Mouse (Mus musculus): ENCODE results near the gene Ccdc7a.
A peak's percentile ranks its signal among the peaks of the same experiment; 100 is the strongest.
"Not testable (repeated sequence)": the region's sequence is repeated elsewhere in the genome, so short reads cannot be mapped to it uniquely, and the experiment has no call there.

Ccdc7a gene

DNA sequence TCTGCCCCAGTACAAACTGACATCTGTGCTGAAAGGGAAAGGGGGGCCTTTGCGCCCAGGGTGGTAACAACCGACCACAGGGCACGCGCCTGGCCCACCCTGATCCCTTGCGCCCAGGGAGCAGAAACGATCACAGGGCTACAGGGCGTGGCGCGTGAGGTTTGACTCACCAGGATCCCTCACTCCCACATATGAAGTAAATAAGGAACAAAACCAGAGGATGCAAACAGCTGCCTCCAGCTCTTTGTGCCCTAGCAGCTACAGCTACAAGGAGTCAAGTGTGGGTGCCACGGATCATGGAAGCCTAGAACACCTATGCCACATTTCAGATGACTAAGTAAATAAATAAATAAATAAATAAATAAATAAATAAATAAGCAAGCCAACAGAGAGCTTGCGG, at the start of gene Ccdc7a:
TSS of gene Ccdc7a (minus strand) at position 101 of the 400 bp plus-strand sequence.
- not testable (repeated sequence) for DNase-seq

- not testable (repeated sequence) for DNase-seq
Measured at GRCm38 (mm10) chr8:129066834-129067233, 1.5 kb upstream of the Ccdc7a start, which contains the start of gene Ccdc7b. TSS of gene Ccdc7b (plus strand) at chr8:129067134.

DNA sequence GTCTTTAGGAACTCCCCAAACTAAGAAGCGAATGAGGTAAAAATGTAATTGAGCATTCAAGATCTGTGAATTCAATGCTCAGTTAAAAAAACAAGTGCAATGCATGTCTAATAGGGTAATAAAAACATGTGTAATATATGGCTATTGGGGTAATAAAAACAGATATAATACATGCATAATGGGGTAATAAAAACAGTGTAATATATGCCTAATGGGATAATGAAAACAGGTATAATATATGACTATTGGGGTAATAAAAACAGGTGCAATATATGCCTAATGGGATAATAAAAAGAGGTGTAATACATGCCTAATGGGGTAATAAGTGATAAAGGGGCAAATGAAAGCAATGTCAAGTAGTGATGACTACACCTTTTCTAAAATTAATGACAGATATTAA, 73.9 kb downstream of the Ccdc7a start:
- DNase-seq = no peak

DNA sequence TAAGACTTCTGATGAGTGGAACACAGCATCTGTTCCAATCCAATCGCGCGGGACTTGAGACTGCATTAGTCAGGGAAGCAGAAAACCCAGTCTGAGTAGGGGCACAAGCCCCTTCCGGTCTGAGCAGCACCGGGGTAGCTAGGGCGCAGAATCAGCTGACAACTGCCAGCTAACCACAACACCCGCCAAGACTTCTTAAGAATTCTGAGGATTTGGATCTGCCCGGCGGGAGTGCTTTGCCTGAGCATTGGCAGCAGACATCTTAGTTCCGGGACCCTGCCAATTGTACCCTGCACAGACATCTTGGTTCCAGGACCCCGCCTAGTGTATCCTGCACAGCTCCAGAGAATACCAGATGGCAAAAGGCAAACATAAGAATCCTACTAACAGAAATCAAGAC, 116.4 kb downstream of the Ccdc7a start:
- DNase-seq = not testable (repeated sequence)

- DNase-seq = peak; percentile 34 to 68
Measured at GRCm38 (mm10) chr8:128941022-128941641, 124.2 kb downstream of the Ccdc7a start.

GRCm38 (mm10) chr8:128933446-128933845, 131.9 kb downstream of the Ccdc7a start:
- no peak for DNase-seq

GRCm38 (mm10) chr8:128882719-128883118, 182.6 kb downstream of the Ccdc7a start:
- no peak for DNase-seq

- no peak for DNase-seq
Measured at GRCm38 (mm10) chr8:128843749-128844148, 221.6 kb downstream of the Ccdc7a start.

GRCm38 (mm10) chr8:128812521-128812920, 252.8 kb downstream of the Ccdc7a start:
- DNase-seq = no peak

GRCm38 (mm10) chr8:128798594-128798993, 266.7 kb downstream of the Ccdc7a start, which contains the start of gene Gm3952:
TSS of gene Gm3952 (minus strand) at chr8:128798694.
- no peak for DNase-seq

GRCm38 (mm10) chr8:128735692-128736091, 329.6 kb downstream of the Ccdc7a start:
- no peak for DNase-seq

DNA sequence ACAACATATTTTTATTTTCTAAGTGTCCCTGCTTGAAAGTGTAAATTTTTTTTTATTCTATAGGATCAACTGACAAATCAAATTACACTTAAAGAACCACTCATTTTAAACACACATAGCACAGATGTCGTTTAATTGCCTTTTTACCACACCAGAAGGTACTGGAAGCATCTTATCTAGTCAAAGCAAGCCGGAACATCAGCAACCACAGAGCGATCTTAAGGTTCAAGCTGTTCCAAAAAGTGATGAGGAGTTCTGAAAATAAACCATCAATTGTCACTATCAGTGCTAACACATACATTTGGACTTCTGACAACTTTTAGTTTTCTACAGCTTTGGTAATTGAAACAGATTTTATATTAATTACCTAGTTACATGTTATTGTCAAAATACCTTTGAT, 331.2 kb downstream of the Ccdc7a start:
- DNase-seq = no peak

- DNase-seq = no peak
Measured at GRCm38 (mm10) chr8:128732254-128732653, 333.1 kb downstream of the Ccdc7a start.

GRCm38 (mm10) chr8:128727213-128727612, 338.1 kb downstream of the Ccdc7a start:
- no peak for DNase-seq

DNA sequence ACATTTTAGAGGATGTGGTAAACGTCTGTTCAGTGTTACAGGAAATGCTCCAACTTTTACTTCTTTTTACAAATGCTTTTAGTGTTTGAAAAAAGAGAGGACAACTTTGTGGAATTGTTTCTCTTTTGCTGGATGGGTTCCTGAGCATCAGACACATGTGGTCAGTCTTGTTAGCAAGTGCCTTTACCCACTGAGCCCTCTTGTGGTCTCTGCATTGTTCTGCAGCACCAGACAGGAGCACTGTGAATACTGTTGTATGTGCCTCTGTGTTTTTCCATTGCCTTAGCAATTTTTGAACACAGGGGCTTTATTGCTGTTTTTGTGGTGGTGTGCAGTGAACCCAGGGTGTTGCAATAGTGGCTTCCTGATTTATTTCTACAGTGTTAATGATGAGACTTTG, 340.5 kb downstream of the Ccdc7a start:
- DNase-seq = peak in 1 of 2 experiments; percentile 28

GRCm38 (mm10) chr8:128716184-128716583, 349.1 kb downstream of the Ccdc7a start:
- no peak for DNase-seq

DNA sequence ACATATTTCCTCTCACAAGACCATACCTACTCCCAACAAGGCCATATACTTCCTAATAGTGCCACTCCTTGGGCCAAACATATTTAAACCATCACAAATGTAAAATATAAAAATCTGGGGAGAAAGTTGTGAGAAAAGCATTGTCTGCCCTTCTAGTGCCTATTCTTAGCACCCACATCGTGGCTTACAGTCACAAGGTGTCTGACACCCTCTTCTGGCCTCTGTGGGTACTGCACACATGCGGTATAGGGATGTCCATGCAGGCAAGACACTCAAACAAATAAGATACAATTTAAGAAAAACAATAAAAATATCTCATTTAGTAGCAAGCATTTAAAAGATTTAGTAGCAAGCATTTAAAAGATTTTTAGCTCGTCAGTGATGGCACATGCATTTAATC, 356.1 kb downstream of the Ccdc7a start:
- peak; percentile 66 to 84 for DNase-seq

GRCm38 (mm10) chr8:128704836-128705235, 360.5 kb downstream of the Ccdc7a start:
- no peak for DNase-seq

GRCm38 (mm10) chr8:128704376-128704775, 360.9 kb downstream of the Ccdc7a start:
- DNase-seq = no peak

DNA sequence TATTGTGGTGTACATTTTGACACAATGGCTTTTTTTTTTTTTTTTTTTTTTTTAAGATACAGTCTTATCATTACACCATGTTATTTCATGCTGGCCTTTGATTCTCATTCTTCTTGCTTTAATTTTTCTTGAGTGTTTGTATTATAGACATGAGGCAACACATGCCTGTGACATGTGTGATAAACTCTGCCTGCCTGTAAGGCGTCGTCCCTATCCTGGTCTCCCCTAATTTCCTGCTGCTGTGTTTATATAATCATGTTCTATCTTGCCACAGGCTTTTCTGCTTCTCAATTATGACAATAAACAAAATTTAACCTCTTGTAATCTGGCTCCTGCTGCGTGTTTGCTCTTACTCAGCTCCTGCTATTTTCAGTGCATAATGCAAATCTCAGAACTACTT, 367.4 kb downstream of the Ccdc7a start:
- DNase-seq = no peak

DNA sequence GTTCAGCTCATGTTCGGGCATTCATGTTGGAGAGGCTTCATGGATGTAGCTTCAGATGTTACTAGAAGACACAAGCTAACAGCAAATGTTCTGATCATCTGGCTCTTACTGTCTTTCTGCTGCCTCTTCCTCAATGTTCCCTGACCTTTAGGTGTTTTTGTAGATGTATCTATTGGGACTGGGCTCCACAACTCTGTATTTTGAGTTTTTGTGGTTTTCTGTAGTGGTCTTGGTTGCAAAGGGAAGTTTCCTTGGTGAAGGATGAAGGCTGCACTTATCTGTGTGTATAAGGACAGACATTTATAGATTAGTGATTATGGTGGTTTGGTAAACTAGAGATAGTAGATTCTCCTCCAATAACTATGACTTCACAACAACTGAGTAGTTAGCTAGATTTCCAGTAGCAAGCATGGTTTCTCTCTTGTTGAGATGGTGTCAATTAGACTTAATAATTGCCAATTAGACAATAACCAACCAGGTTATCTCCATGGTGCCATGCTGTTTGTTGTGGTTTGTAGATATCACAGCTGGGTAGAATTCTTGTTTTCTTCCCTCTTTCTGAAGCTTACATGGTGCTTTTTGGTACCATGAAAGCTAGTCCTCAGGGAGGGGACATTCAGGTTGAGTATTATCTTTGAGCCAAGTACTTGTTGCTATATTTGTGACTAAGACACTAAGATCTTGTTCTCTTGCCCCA, 368.5 kb downstream of the Ccdc7a start:
- DNase-seq = no peak

DNA sequence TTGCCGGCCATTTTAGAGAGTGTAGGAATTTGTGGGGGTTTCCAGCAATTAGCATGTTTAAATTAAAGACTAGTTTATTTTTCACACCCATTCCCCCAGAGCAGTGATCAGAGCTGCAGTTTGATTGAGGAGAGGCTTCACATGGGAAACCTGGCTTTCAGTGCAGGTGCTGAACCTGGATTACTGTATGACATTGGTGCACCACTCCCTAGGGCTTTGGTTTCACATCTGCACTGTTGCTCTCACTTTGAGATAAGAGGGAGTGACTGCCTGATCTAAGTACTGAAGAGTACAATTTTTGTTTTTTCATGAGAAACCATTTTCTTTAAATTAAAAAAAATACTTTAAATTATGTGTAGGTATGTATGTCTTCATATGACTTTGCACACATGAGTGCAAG, 375.3 kb downstream of the Ccdc7a start:
- no peak for DNase-seq

DNA sequence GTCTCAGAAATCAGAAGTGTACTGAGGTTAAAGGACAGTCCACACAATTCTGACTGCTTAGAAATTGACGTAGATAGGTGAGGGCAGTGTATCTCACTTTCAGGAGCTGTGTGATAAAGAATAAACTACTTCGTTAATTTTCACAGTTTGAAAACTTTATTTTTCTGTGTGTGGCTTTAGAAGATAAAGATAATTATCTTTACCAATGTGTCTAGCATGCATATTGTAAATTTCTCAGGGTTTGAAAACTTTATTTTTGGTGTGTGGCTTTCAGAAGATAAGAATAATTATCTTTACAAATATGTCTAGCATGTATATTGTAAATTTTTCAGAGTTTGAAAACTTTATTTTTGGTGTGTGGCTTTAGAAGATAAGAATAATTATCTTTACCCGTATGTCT, 376.6 kb downstream of the Ccdc7a start:
- no peak for DNase-seq

DNA sequence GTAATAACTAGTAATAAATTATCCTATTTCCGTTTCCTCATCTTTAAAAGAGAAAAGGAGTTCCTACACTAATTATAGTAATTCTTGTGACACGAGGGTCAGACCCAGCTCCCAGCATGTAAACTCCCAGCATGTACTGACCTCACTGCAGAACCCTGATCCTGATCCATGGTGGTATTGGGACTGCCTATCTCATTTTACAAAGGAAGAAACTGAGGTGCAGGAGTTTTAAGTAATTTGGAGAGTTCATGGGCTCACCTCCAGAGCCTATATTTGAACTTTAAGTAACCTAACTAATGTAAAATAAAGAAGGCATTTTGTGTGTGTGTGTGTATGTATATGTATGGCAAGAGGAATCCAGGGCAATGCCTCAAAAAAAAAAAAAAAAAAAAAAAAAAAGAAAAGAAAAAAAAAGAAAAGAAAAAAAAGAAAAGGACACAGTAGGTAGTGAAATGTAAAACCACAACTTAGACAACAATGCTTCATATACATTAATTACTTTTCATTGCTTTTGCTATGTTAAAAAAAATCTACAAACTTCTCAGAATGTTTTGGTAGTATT, 378.8 kb downstream of the Ccdc7a start:
- DNase-seq = no peak
